Mouse (Mus musculus) CH12.LX (cell line): ENCODE data around the gene Kcnh4. TPM values are rescaled to one million over a fixed set of nuclear protein-coding genes. Genes with fewer than 3 reads are reported as not detected.

Source experiments
- DNase-seq: peaks from one replicate; pipeline ENCODE4 v3.0.0-alpha.2; 2013; ENCODE audit errors: extremely low read depth
- H3K27ac ChIP-seq: 2 replicates; pipeline ENCODE4 v1.5.1; 2012; ENCODE audit warnings: low read depth, mild to moderate bottlenecking, control low read depth, moderate library complexity; ENCODE audit not compliant: insufficient read depth
- H3K27me3 ChIP-seq: replicated peaks from 2 replicates; pipeline ENCODE3; 2012; ENCODE audit warnings: inconsistent platforms
- H3K36me3 ChIP-seq, 2 experiments: replicated peaks in 1 of 2; 2 replicates each; pipeline versions ENCODE3 to v1.6.1; 2012; ENCODE audit warnings: inconsistent platforms in 1 of 2, low read length in 1 of 2, mild to moderate bottlenecking in 1 of 2, mixed read lengths in 1 of 2, moderate library complexity in 1 of 2; ENCODE audit not compliant: control insufficient read depth in 1 of 2, insufficient read depth in 1 of 2
- H3K4me1 ChIP-seq, 2 experiments: 2 replicates each; pipeline ENCODE4 v1.6.1; 2012; ENCODE audit warnings: inconsistent platforms in 1 of 2, moderate library complexity in 1 of 2; ENCODE audit not compliant: insufficient read depth in 2 of 2, control insufficient read depth in 1 of 2
- H3K4me2 ChIP-seq: 2 replicates; pipeline ENCODE4 v1.6.1; 2012; ENCODE audit warnings: low read depth, mild to moderate bottlenecking, control low read depth; ENCODE audit not compliant: poor library complexity, insufficient read depth, severe bottlenecking
- H3K4me3 ChIP-seq, 3 experiments: fragments of 150-350 bp in 1 of 3; sonication (generic) in 1 of 3; replicated peaks in 1 of 3; 2 replicates each; pipeline versions ENCODE3 to v1.5.1; 2011 to 2012; ENCODE audit warnings: low read depth in 2 of 3, low read length in 2 of 3, mild to moderate bottlenecking in 2 of 3, moderate library complexity in 2 of 3, control low read depth in 1 of 3, improper control_type of control experiment in 1 of 3, inconsistent platforms in 1 of 3, mixed read lengths in 1 of 3; ENCODE audit not compliant: poor library complexity in 1 of 3
- H3K79me2 ChIP-seq: replicated peaks from 2 replicates; pipeline ENCODE4 v1.6.1; 2012; ENCODE audit warnings: mild to moderate bottlenecking, moderate library complexity; ENCODE audit not compliant: control insufficient read depth, poor library complexity, insufficient read depth, severe bottlenecking; ENCODE audit errors: extremely low read depth
- H3K9ac ChIP-seq: 2 replicates; pipeline ENCODE4 v1.6.1; 2012; ENCODE audit warnings: low read depth, mild to moderate bottlenecking, control low read depth, moderate library complexity; ENCODE audit not compliant: insufficient read depth
- H3K9me3 ChIP-seq: replicated peaks from 2 replicates; pipeline ENCODE3; 2012; ENCODE audit warnings: low read length, inconsistent platforms, mixed read lengths
- BHLHE40 ChIP-seq: IDR thresholded peaks from 2 replicates; pipeline ENCODE4 v1.6.1; 2011; ENCODE audit warnings: mild to moderate bottlenecking, low read depth, low read length, improper control_type of control experiment
- E2F4 ChIP-seq: IDR thresholded peaks from 2 replicates; pipeline ENCODE4 v1.6.1; 2011; ENCODE audit warnings: low read depth, low read length, improper control_type of control experiment; ENCODE audit not compliant: insufficient replicate concordance
- ELF1 ChIP-seq: IDR thresholded peaks from 2 replicates; pipeline ENCODE4 v1.6.1; 2014; ENCODE audit warnings: low read depth, mild to moderate bottlenecking, inconsistent platforms, low read length, improper control_type of control experiment
- EP300 ChIP-seq: IDR thresholded peaks from 2 replicates; pipeline ENCODE4 v1.6.1; 2011; ENCODE audit warnings: low read length, improper control_type of control experiment
- ETS1 ChIP-seq: conservative IDR thresholded peaks from 2 replicates; pipeline ENCODE4 v1.6.1; 2012; ENCODE audit warnings: low read depth, mild to moderate bottlenecking, inconsistent platforms, low read length, improper control_type of control experiment, moderate library complexity
- HCFC1 ChIP-seq: IDR thresholded peaks from 2 replicates; pipeline ENCODE4 v1.6.1; 2012; ENCODE audit warnings: low read depth, mild to moderate bottlenecking, inconsistent platforms, low read length, improper control_type of control experiment
- JUN ChIP-seq: IDR thresholded peaks from 2 replicates; pipeline ENCODE4 v1.6.1; 2011; ENCODE audit warnings: low read depth, mild to moderate bottlenecking, low read length, improper control_type of control experiment, moderate library complexity; ENCODE audit not compliant: insufficient read depth
- JUND ChIP-seq: conservative IDR thresholded peaks from 2 replicates; pipeline ENCODE4 v1.6.1; 2011; ENCODE audit warnings: low read depth, low read length, improper control_type of control experiment
- KAT2A ChIP-seq: IDR thresholded peaks from 2 replicates; pipeline ENCODE4 v1.6.1; 2012; ENCODE audit warnings: low read length, improper control_type of control experiment, inconsistent platforms; ENCODE audit not compliant: insufficient replicate concordance
- MAFK ChIP-seq: IDR thresholded peaks from 2 replicates; pipeline ENCODE4 v1.6.1; 2011; ENCODE audit warnings: low read length, improper control_type of control experiment; ENCODE audit not compliant: insufficient replicate concordance
- MEF2A ChIP-seq: IDR thresholded peaks from 2 replicates; pipeline ENCODE4 v1.6.1; 2014; ENCODE audit warnings: low read depth, mild to moderate bottlenecking, inconsistent platforms, low read length, improper control_type of control experiment, borderline replicate concordance
- MXI1 ChIP-seq: IDR thresholded peaks from 2 replicates; pipeline ENCODE4 v1.6.1; 2011; ENCODE audit warnings: mild to moderate bottlenecking, low read depth, low read length, improper control_type of control experiment
- MYC ChIP-seq: IDR thresholded peaks from 2 replicates; pipeline ENCODE4 v1.6.1; 2011; ENCODE audit warnings: low read depth, mild to moderate bottlenecking, improper control_type of control experiment, low read length
- NRF1 ChIP-seq: IDR thresholded peaks from 2 replicates; pipeline ENCODE4 v1.6.1; 2014; ENCODE audit warnings: low read depth, mild to moderate bottlenecking, inconsistent platforms, low read length, improper control_type of control experiment, moderate library complexity
- POLR2A ChIP-seq: IDR thresholded peaks from 2 replicates; pipeline ENCODE4 v1.6.1; 2011; ENCODE audit warnings: low read depth, mild to moderate bottlenecking, improper control_type of control experiment, low read length
- POLR2AphosphoS2 ChIP-seq: IDR thresholded peaks from 2 replicates; pipeline ENCODE4 v1.6.1; 2011; ENCODE audit warnings: low read depth, low read length, improper control_type of control experiment
- RAD21 ChIP-seq: IDR thresholded peaks from 2 replicates; pipeline ENCODE4 v1.6.1; 2011; ENCODE audit warnings: low read depth, mild to moderate bottlenecking, low read length, improper control_type of control experiment, moderate library complexity
- RCOR1 ChIP-seq: conservative IDR thresholded peaks from 2 replicates; pipeline ENCODE4 v1.6.1; 2012; ENCODE audit warnings: low read depth, mild to moderate bottlenecking, inconsistent platforms, low read length, improper control_type of control experiment
- SIN3A ChIP-seq: IDR thresholded peaks from 2 replicates; pipeline ENCODE4 v1.6.1; 2012; ENCODE audit warnings: low read length, improper control_type of control experiment, inconsistent platforms
- SMC3 ChIP-seq: IDR thresholded peaks from 2 replicates; pipeline ENCODE4 v1.6.1; 2011; ENCODE audit warnings: low read depth, low read length, improper control_type of control experiment
- TBP ChIP-seq: conservative IDR thresholded peaks from 2 replicates; pipeline ENCODE4 v1.6.1; 2011; ENCODE audit warnings: low read depth, low read length, improper control_type of control experiment
- TCF12 ChIP-seq: IDR thresholded peaks from 2 replicates; pipeline ENCODE4 v1.6.1; 2014; ENCODE audit warnings: low read depth, mild to moderate bottlenecking, inconsistent platforms, low read length, improper control_type of control experiment
- USF2 ChIP-seq: conservative IDR thresholded peaks from 2 replicates; pipeline ENCODE4 v1.6.1; 2011; ENCODE audit warnings: low read depth, low read length, improper control_type of control experiment
- ZC3H11A ChIP-seq: IDR thresholded peaks from 2 replicates; pipeline ENCODE4 v1.6.1; 2012; ENCODE audit warnings: low read depth, mild to moderate bottlenecking, inconsistent platforms, low read length, improper control_type of control experiment
- ZKSCAN1 ChIP-seq: IDR thresholded peaks from 2 replicates; pipeline ENCODE4 v1.6.1; 2012; ENCODE audit warnings: low read depth, inconsistent platforms, low read length, improper control_type of control experiment, borderline replicate concordance
- ZMIZ1 ChIP-seq: IDR thresholded peaks from 2 replicates; pipeline ENCODE4 v1.6.1; 2012; ENCODE audit warnings: low read depth, mild to moderate bottlenecking, inconsistent platforms, low read length, improper control_type of control experiment
- ZNF384 ChIP-seq: IDR thresholded peaks from 2 replicates; pipeline ENCODE4 v1.6.1; 2012; ENCODE audit warnings: low read depth, low read length, improper control_type of control experiment, inconsistent platforms
- dilution Hi-C: fragments of 300-500 bp; cut with MboI; formaldehyde crosslinking; loops from 2 replicates; pipeline ENCODE4 v1.14.3; 2020; ENCODE audit warnings: low sequenced_read_pairs; ENCODE audit not compliant: extremely low pct_unique_long_range_greater_than_20kb, extremely low pct_ligation_motif_present
- in situ Hi-C: fragments of 300-500 bp; cut with MboI; formaldehyde crosslinking; loops from 3 replicates; pipeline ENCODE4 v1.14.3; 2019; ENCODE audit warnings: low sequenced_read_pairs, low pct_ligation_motif_present, low pct_unique_long_range_greater_than_20kb, mixed read lengths
- polyA plus RNA-seq: library from polyadenylated mRNA; unstranded; fragments of >175 nt; gene quantifications from 2 replicates; pipeline ENCODE4 v1.2.1, GENCODE M21; 2012; ENCODE audit warnings: low read depth; ENCODE audit not compliant: insufficient read length
- total RNA-seq, 2 experiments: library from RNA; depleted of rRNA; stranded (reverse); fragments of 300-350 nt in 1 of 2; fragments of >200 nt in 1 of 2; gene quantifications; 2 replicates each; pipeline ENCODE4 v1.2.3; 2012 to 2014

Kcnh4 gene
- total and polyA plus RNA-seq, 3 experiments = 0.87 to 4.0 (median 2.2) TPM

DNA sequence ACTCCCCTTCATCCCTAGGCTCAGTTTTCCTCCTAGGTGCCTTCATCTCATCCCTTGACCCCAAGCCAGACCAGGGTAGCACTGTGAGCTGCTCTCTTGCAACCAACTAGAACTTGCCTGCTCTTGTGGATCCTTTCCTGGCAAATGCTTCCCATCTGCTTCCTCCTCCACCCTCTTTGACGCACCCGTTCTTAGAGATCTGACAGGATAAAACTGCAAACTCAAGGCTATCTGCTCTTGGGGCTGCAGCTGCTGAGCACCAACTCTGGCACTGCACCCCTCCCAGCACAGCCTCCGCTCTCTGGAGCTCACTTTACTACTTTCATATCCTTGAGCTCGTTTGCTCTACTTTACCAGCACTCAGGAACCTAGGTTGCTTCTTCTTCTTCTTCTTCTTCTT, 11.1 kb downstream of the Kcnh4 start:
- DNase-seq = no peak
- in situ Hi-C loops = no loop called here

DNA sequence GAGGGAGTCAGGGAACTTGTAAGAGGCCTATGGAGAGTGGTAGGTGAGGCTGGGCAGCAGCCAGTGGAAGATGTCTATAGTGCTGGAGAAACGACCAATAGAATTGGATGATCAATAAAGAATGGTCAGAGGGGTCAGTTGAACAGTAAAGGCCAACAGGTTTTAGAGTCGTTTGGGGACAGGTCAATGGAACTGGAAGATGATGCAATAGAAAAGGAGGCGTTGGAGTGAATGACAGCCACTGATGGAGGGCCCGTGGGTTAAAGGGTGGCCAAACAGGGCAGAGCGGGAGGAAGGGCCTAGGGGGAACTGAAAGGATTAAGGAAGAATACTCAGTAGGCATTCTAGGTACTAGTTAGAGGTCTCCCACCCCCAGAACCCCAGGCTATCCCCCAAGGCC, 12.6 kb downstream of the Kcnh4 start:
- H3K4me3 ChIP-seq = no peak overlapping the region
- peaks cover 3% of the 10 kb centered on the region for H3K9me3 ChIP-seq
- H3K9ac ChIP-seq = no peak overlapping the region
- no peak overlapping the region for H3K4me2 ChIP-seq
- no peak overlapping the region for H3K27ac ChIP-seq
- H3K79me2 ChIP-seq = no peaks in the 10 kb centered on the region
- in situ Hi-C loops (no loop called here), dilution Hi-C loops (no loop called here)
- H3K27me3 ChIP-seq = no peaks in the 10 kb centered on the region
- 0 out of 4 replicates have a peak, but pooled peaks cover 0 to 3% of the 10 kb centered on the region in 2 experiments for H3K4me1 ChIP-seq
- peaks cover 24 to 89% of the 10 kb centered on the region in 2 experiments for H3K36me3 ChIP-seq
- TF ChIP-seq HCFC1 (no peak), ZKSCAN1 (no peak), JUN (no peak), TCF12 (no peak), EP300 (no peak), POLR2AphosphoS2 (no peak), RCOR1 (no peak), SIN3A (no peak), ETS1 (no peak), POLR2A (no peak), MEF2A (no peak), NRF1 (no peak), ELF1 (no peak), BHLHE40 (no peak), KAT2A (no peak), TBP (no peak), ZNF384 (no peak), MXI1 (no peak), USF2 (no peak), JUND (no peak)
- TF ChIP-seq, all 38 proteins: peak for 0
- no peak for DNase-seq

More for the DNA sequence above, 11.1 kb downstream of the Kcnh4 start:
- 0 out of 4 replicates have a peak, but pooled peaks cover 0 to 3% of the 10 kb centered on the region in 2 experiments for H3K4me1 ChIP-seq
- no peaks in the 10 kb centered on the region for H3K27me3 ChIP-seq
- H3K4me3 ChIP-seq = no peak overlapping the region
- H3K79me2 ChIP-seq = no peaks in the 10 kb centered on the region
- H3K9ac ChIP-seq = no peak overlapping the region
- no peak for TF ChIP-seq MXI1
- TF ChIP-seq E2F4 = no peak
- no peak for TF ChIP-seq MYC
- TF ChIP-seq RAD21 = no peak
- TF ChIP-seq POLR2A = no peak
- no peak for TF ChIP-seq EP300
- TF ChIP-seq SMC3 = no peak
- TF ChIP-seq ZMIZ1 = no peak
- no peak for TF ChIP-seq JUN
- TF ChIP-seq MAFK = no peak
- no peak for TF ChIP-seq ETS1
- TF ChIP-seq HCFC1 = no peak
- TF ChIP-seq ZC3H11A = no peak
- H3K4me2 ChIP-seq = no peak overlapping the region
- peaks cover 27 to 90% of the 10 kb centered on the region in 2 experiments for H3K36me3 ChIP-seq
- H3K27ac ChIP-seq = no peak overlapping the region
- H3K9me3 ChIP-seq = peaks cover 3% of the 10 kb centered on the region
- dilution Hi-C loops = no loop called here
